Mouse (Mus musculus) frontal cortex, adult 2 months (tissue): ENCODE data around the gene Itga2. TPM values are rescaled to one million over a fixed set of nuclear protein-coding genes. Genes with fewer than 3 reads are reported as not detected.

Source experiments
- DNase-seq, 2 experiments: peaks; one replicate each; pipeline ENCODE4 v3.0.0; 2022; ENCODE audit warnings: low spot score in 1 of 2; ENCODE audit errors: extremely low spot score in 1 of 2
- polyA plus RNA-seq: library from polyadenylated mRNA; depleted of rRNA; stranded (reverse); fragments of >200 nt; gene quantifications from 2 replicates; pipeline ENCODE4 v1.2.3, GENCODE M21; 2012

Itga2 gene
- polyA plus RNA-seq, 1 experiment, result 0.12 TPM

DNA sequence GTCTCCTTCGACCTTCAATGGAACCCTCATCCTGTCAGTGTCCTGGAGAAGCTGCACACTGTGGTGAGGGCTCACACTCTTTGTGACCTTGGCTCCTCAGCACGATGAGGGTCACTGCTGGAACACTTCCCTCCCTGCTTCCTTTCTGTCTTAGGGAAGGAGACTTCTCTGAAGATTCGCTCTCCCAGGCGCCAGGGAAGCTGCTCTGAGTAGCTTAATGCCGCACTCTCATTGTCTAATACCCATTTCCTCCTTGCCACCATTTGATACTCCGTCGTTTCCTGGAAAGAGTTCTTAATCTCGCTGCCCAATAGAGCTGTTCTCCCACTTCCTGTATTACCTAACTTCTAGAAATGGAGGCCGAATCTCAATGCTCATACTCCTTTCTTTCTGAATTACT, 46.7 kb downstream of the Itga2 start:
- no peak for DNase-seq

DNA sequence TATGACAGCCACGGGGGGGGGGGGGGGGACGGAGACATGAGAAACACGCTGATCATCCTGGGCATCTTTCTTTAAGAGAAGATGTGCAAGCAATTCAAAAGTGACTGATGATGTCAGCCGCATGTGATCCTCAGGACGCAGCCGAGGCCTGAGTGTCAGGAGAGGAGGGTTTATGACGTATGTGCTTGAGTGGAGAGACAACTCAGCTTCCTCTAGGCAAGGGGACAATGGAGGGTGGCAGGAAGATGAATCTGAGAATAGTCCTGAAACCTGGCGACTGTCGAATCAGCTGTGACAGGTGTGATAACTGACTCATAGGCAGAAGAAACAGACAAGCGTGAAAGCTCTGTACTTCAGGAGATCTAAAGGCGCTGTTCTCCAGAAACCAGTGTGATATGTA, 53.2 kb downstream of the Itga2 start:
- no peak for DNase-seq

DNA sequence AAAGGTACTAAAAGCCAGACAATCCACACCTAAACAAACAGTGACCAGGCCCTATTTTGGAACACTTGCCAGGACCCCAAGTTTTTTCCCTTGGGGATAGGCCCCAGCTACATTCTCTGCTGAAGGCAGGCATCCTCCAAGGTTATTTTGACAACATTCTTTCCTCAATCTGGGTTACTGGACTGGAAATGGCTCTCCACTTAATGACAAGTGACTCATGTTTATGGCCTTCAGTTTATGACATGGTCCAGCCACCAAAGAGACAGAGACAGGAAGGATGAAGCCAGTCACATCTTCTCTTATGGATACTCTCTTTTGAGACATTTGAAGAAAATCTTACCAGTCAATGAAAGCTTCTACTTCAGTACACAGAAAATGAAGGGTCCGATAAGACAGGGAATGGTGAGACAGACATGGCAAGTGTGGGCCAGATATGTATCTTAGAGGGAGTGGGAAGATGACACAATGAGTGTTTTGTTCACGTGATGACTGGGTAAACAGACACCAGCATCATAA, 55.8 kb downstream of the Itga2 start:
- no peak for DNase-seq

DNA sequence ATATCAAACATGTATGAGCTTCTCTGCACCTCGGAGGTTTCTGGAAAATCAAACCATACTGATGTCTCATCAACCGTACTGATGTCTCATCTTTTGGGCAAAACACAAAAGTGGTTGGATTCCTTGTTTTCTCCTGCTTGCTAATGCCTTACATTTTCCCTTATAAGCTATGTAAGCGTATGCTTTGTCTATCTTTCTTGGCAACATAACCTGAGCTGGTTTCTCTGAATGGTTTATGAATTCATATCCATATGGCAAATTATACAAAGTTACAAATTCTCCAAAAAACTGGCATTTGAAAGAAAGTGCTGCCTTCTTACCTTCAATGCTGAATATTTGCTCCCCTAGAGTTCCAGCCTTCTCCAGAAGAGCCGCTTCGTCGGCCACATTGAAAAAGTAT, 57.2 kb downstream of the Itga2 start:
- no peak for DNase-seq

DNA sequence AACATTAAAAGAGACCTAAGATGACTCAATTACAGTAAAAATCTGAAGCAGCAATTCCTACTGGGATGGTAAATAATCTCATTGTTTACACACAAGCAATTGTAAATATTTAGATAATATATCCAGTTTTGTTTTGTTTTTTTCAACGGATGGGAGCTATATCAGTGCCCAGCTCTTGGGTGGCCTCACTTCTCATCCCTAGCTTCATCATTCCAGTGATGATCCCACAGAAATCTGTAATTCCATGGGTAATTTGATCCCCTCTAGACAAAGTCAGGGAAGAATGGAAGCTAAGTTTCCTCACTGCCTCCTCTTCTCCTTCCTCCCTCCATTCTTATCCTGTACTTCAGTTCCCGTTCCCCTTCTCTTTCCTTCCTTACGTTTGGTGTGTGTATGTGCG, 74.4 kb downstream of the Itga2 start:
- DNase-seq, result no peak

DNA sequence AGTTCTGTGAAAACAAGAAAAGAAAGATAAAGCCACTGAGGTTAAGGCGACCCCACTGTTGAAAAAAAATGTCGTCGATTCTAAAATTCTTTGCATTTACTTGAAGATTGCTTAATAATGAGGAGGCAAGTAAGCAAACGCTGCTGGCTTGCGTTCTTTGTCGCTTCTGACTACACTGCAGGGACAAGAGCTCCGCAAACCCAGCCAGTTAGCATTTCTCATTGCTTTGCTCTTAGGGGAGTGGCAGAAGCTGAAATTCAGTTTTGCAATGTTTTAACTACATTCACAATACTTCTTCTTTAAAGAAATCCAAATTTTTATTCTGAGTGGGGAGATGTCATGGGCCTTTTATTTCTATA, 75.7 kb downstream of the Itga2 start:
- DNase-seq, result no peak

DNA sequence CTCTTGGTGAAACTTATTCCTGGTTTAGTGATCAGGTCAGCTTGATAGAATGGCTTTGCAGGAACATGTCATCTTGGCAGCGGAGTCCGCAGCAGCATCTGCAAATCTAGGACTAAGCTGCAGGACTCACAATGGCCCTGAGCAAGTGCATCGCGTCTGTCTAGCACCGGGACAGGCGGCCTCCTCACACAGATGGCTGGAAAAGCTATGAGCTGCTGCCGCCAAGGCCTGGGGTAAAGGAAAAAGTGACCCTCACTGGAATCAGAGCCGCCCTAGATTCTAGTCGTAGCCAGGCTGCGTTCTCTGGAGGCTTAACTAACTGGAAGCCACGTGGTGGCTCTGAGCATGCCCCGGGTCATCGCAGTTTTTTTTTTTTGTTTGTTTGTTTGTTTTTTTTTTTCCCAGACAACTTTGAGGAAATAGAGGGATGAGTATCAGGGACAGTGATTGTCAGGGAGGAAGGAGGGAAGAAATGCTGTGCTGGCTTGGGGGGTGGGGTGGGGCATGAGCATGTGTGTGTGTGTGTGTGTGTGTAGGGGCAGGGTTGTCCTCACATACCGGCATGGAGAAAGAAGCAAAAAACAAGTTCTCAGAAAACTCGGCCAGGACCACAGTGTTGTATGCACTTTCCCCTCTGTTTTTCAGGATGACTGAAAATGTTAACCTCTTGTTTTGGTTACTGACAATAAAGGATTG, 76.2 kb downstream of the Itga2 start:
- no peak for DNase-seq

DNA sequence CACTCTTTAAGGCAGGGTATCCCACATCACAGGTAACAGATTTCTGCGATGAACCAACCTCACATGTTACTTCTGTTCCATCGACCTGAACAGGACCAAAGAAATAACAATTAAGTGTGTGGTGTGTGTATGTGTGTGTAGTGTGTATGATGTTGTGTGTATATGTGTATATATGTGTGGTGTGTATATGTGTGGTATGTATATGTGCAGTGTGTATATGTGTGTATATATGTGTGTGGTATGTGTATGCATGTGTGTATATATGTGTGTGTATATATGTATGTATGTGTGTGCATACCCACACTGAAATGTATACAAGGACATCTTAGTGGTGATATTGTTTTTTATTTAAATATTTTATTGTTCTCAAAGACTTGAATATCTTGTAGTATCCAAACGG, 77.5 kb downstream of the Itga2 start:
- DNase-seq, result no peak

DNA sequence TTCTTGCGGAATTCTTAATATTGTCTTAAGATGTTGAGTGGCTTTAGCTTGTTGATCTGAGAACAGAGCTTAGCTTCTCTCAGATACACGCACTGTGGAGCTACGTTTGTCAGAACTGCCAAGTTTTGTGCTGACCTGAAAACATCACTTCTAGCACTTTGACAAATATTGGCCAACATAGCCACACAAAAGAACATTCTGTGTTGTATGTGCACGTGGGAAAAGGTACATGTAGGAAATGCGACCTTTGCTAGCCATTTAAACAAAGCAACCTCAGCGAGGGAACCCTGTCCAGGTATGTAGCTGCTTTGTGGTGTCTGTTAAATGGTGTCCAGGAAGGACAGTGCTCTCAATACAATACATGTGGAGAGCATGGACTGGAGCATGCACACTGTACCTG, 77.9 kb downstream of the Itga2 start:
- no peak for DNase-seq

DNA sequence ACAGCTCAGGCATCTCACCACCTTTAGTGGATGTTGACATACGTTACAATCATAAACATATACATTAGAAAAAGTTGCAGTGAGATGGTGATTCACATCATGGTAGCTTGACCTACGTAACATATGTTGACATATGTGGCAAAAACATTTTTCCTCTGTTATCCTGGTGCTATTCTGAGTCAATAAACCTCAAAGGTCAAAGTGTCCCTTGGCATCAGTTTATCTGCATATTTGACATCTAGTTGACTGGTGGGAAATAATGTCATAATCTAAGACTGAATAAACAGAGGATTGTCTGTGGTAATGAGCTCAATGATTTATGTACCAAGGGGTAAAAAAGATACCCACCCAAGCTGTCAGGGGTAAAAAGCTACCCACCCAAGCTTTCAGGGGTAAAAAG, 78.7 kb downstream of the Itga2 start:
- DNase-seq, result no peak

DNA sequence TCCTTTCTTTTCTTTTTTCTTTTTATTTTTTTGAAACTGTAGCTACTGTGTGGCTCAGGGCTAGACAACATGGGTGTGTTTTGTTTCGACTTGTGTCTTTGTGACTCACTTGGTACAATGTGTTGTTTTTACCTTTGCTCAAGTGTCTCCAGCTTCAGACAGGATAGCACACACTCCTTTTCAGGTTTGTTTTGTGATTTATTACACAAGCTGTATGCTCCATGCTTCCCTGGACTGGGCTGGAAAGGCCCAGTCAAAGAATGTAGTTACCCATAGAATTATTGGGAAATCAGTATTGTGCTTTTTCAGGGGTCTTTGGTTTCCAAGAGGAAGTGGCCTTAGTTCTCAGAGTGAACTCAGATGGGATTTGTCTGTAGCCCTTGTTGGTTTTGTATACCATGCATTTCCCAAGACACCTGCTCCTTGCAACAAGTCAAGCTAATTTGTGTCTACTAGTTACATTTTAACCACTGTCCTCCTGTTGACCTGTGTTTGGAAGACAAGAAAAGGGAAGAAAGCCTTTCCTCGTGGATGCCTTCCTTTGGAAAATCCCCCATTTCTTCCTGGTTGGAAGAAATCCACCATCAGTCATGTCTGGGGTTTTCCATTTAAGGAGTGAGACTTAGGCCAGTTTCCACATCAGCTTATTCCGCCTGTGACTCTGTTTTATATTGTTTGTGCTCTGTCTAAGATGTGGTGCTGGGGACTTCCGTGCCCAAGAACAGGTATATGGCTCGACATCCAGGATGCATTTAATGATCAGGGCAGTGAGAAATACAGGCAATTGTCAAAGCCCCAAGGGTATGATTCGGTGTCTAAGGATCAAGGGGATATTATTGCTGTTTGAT, 79.4 kb downstream of the Itga2 start:
- no peak for DNase-seq

DNA sequence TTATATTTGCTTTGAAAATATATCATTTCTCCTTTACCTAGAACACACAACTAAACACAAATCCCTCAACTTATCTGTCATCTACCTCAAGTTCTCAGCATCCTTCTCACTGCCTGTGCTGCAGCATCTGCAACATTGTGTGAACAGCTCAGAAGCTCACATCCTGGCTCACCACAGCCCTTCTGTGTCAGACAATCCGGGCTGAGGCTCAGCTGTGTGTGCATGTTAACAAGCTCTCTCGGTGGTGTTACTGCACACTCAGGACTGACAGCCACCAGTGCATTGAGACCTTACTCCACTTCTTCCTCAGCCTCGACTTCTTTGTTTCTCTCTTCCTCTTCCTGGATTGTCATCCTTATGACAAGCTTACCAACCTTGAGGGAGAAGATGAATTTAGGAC, 83.0 kb downstream of the Itga2 start:
- DNase-seq, result no peak

DNA sequence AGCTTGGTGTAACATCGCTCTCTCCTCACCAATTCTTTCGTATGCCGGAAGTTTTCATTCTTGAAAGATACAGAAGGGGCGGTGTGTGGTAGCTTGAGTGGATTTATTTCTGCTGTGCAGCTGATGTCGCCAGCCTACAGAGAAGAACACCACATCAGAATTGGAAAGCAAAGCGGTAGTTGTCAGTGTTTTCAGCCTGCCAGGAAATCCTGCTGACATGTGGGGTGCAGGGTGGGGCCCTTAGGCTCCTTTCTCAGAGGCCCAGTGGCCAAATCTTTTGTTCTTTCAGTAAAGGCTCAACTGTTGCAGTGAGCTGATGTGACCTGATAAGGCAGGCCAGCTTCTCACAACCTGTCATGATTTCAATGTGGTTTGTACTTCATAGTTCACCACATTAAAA, 86.1 kb downstream of the Itga2 start:
- no peak for DNase-seq

DNA sequence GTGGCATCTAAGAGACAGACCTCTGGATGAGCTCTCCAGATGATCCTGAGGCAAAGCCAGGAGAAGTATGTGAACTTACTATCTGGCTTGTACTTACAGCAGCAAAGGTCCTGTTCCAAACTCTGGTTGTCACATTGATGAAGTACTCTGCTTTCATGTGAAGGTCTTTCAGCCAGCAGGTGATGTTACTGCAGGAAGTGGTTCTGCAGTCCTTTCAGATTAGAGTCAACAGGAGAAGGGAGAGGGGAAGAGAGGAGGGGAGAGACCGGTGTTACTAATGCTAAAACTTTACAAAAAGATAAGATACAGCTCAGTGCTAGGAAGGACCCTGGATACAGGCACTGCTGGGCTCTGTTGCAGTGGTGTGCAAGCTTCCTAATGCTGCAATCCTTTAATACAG, 88.6 kb downstream of the Itga2 start:
- DNase-seq, result no peak

DNA sequence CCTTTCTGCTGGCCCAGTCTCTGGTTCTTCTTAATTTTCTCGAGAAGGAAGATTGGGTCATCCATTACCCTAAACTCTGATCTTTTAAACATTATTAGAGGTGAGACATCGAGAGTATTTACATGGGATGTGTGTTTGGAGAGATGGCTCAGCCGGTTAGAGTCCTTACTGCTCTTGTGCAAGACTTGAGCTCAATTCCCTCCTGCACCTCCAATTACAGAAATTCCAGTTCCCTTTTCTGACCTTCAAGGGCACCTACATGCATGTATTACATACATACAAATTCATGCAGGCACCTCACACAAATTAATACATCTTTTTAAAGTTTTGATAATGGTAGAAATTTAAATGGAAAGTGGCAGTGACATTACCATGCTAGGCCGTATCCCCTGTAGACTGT, 91.4 kb downstream of the Itga2 start:
- no peak for DNase-seq

DNA sequence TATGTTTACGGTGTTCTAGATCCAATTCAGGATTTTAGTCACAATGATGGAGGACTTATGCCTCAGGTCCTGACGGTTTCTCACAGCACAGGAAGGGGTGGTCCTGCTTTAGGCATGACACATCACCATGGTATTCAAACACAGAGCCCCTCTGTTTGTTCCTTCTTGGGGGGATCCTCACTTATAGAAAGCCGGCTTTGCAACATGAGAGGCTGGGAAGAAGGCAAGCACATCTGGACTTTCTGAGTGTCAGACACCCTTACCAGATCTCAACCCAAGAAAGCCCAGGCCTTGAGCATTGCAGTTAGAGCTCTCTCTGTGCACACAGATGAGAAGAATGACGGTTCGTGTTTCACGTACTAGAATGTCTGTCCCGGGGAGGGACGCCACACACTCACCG, 92.8 kb downstream of the Itga2 start:
- no peak for DNase-seq

DNA sequence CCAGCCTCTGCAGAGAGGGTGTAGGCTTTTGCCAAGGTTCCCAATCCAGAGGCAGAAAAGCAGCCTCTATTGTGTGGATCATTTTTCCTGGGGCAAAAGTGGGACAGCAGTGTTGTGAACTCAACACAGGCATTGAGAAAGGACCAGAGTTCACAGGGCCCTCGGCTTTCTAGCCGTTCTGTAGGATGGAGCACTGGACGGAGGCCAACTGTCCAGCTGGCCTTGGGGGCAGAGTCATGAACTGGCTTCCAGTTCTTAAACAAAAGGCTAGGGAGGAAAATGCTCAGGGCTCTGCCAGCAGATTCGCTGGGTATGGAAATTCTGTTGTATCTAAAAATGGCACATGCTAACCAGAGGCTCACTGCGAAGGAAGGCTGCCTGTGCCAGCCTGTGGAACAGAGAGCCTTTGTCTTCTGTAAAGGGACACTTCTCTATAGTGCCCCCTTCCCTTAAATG, 93.3 kb downstream of the Itga2 start:
- peak; percentile 41 to 67 for DNase-seq

DNA sequence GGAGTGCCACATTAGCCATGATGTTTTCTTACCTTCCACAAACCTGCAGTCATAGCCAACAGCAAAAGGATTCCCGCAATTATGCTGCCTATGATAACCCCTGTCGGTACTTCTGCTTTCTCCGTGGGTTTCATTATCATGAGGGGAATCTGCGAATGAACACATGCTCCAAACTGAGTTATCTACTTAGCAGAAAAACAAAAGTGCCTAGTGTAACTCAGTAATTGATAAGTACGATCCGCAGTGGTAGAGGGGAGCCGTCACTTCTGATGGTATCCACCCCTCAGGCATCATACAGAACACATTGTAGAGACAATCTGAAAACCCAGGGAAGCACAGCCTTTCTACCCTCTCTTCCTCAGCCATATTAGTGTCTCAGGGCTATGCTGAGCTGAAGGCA, 94.8 kb downstream of the Itga2 start:
- DNase-seq, result no peak

DNA sequence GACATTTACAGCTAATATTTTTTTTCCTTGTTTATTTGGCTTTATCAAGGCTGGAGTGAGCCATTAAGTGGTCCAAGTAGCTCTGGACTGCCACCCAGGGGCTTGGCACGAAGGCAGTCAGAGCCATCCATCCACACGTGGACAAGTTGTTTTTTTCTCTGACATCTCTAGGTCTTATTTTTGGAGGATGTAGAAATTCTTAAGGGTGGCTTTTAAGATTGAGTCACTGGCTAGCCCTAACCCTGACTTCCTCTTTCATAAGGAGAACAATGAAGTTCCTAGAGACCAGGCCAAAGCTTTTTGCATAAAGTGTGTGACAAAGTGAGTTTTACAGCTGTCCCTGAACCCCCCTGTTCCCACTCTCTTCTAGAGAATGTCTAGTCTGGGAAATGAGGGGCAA, 97.3 kb downstream of the Itga2 start:
- DNase-seq, result no peak

DNA sequence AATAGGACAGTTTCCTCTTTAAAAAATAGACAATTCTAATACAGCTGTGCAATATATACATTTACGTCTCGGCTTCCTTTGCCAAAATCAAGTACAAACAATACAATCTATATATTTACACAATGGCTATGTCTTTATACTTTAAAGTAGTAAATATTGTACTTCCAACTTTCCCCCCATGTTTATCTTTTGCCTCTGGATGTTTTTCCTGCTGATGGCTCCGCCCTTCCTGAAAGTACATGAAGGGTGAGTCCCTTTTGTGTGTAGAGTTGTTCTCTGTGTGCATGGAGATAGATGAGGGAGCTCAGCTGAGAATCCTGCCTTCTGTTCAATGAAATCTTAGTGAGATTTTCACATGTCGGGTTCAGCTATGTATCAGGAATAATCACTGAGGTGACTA, 98.5 kb downstream of the Itga2 start:
- no peak for DNase-seq

DNA sequence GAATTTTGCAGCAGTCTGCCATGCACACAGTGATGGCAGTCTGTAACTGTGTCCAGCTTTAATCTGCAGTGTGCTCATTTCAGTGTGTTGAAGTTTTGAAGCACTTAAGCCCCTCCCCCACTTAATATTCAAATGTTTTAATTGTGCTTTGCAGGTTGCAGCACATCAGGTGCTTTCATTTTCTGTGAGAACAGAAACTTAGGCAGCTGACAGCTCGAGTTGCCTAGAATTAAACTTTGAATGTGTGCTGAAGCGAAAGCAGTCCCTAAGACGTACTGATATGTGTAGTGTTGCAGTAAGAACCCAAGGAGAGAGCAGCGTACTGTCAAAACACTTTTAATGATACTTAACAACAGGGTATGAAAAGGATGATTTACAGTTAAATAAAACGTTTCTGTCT, 99.1 kb downstream of the Itga2 start:
- DNase-seq, result no peak

DNA sequence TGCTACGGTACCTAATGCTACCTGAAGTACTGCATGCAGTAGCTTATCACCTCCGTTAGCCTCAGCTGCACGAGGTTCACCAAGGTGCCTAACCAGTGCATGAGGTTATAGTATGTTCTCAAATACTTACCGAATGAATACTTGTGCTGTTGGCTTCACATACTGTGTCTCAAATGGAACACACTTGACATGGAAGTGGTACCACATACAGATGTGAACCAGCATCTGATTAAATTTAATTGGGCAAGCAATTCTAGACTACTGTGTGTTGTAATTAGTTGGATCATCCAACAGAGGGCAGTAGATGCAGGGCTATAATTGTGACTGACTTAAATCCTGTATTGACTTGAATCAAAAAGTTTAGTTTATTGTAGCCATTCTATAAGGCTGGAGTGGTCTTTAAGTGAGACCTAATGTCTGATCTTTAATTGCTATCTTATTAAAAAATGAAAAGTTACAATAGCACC, 100.5 kb downstream of the Itga2 start:
- peak in 1 of 2 experiments; percentile 49 for DNase-seq
